Mouse (Mus musculus): ENCODE measurements around the gene Ess2. TPM values are rescaled to one million over a fixed set of nuclear protein-coding genes. Genes with fewer than 3 reads are reported as not detected.
A peak's percentile ranks its signal among the peaks of the same experiment; 100 is the strongest.

Gene Ess2
- polyA plus RNA-seq, 1 experiment from 2014 or later: 49.8 TPM

- peak within 1 kb of the TSS; percentile 45 for H3K4me3 ChIP-seq
- H3K9me3 ChIP-seq: no peaks in the 10 kb centered on the region
- no peak for ATAC-seq (ENCODE audit: low FRiP score, low read depth)
- no peak within 1 kb of the TSS for H3K27ac ChIP-seq
- H3K9ac ChIP-seq: peak within 1 kb of the TSS; percentile 60
- H3K36me3 ChIP-seq: no peaks in the 10 kb centered on the region
- under 1% methylated on average over 106 of the region's 106 CpGs for WGBS
- peaks cover 79% of the 10 kb centered on the region for H3K27me3 ChIP-seq
- peaks cover 24% of the 10 kb centered on the region for H3K4me1 ChIP-seq
- H3K4me2 ChIP-seq (replicated peaks): peak within 1 kb of the TSS; percentile 72
Measured at GRCm38 (mm10) chr16:17914307-17915249, 3.4 kb upstream of the Ess2 start, which contains the start of gene Gsc2. Gene Gsc2 (minus strand): TSS chr16:17915059.

- Histone ChIP-seq H3K4me1 (no peaks in the 10 kb centered on the region), H3K36me3 (peaks cover 53% of the 10 kb centered on the region), H3K27ac (no peak within 1 kb of the TSS), H3K9ac (no peak within 1 kb of the TSS), H3K9me3 (no peaks in the 10 kb centered on the region), H3K27me3 (no peaks in the 10 kb centered on the region), H3K4me3 (no peak within 1 kb of the TSS), H3K4me2 (replicated peaks) (no peak within 1 kb of the TSS)
- ATAC-seq (ENCODE audit: low FRiP score, low read depth): no peak
- 91% methylated on average over 14 of the region's 14 CpGs for WGBS
Measured at GRCm38 (mm10) chr16:17898462-17898861, 12.7 kb downstream of the Ess2 start, which contains the start of the genes Dgcr2 and Tssk2. Gene Dgcr2 (minus strand): TSS chr16:17898562. Gene Tssk2 (plus strand): TSS chr16:17898637.

GRCm38 (mm10) chr16:17896091-17896490 lies 15.1 kb downstream of the Ess2 start:
- Histone ChIP-seq H3K27ac (no peak overlapping the region), H3K9me3 (no peaks in the 10 kb centered on the region), H3K27me3 (no peaks in the 10 kb centered on the region), H3K4me2 (replicated peaks) (no peak overlapping the region), H3K4me1 (peaks cover 9% of the 10 kb centered on the region), H3K36me3 (peaks cover 29% of the 10 kb centered on the region), H3K9ac (no peak overlapping the region), H3K4me3 (no peak overlapping the region)
- ATAC-seq (ENCODE audit: low FRiP score, low read depth): no peak

- ATAC-seq (ENCODE audit: low FRiP score, low read depth): no peak
- Histone ChIP-seq H3K27ac (no peak within 1 kb of the TSS), H3K9me3 (no peaks in the 10 kb centered on the region), H3K36me3 (peaks cover 12% of the 10 kb centered on the region), H3K9ac (no peak within 1 kb of the TSS), H3K4me3 (no peak within 1 kb of the TSS), H3K27me3 (no peaks in the 10 kb centered on the region), H3K4me2 (replicated peaks) (no peak within 1 kb of the TSS), H3K4me1 (peaks cover 22% of the 10 kb centered on the region)
- WGBS: 93% methylated on average over 2 of the region's 2 CpGs
Measured at GRCm38 (mm10) chr16:17893923-17894322, 17.2 kb downstream of the Ess2 start, which contains the start of gene Tssk1. Gene Tssk1 (plus strand): TSS chr16:17894223.

- H3K4me1 ChIP-seq: peaks cover 22% of the 10 kb centered on the region
- 59% methylated on average over 3 of the region's 3 CpGs for WGBS
- H3K9ac ChIP-seq: no peak overlapping the region
- peaks cover 5% of the 10 kb centered on the region; the same call in 1 of the 2 replicates for H3K36me3 ChIP-seq
- H3K4me2 ChIP-seq (replicated peaks): no peak overlapping the region
- H3K27ac ChIP-seq: peak overlapping the region; percentile 48; the same call in 1 of the 2 replicates
- H3K4me3 ChIP-seq: no peak overlapping the region
- no peak for ATAC-seq (ENCODE audit: low FRiP score, low read depth)
- H3K9me3 ChIP-seq: no peaks in the 10 kb centered on the region
- no peaks in the 10 kb centered on the region for H3K27me3 ChIP-seq
Measured at GRCm38 (mm10) chr16:17892606-17893005, 18.5 kb downstream of the Ess2 start.

- H3K27me3 ChIP-seq: no peaks in the 10 kb centered on the region
- no peaks in the 10 kb centered on the region for H3K9me3 ChIP-seq
- under 1% methylated on average over 37 of the region's 38 CpGs for WGBS
- H3K4me3 ChIP-seq: peak within 1 kb of the TSS; percentile 98
- peak within 1 kb of the TSS; percentile 91 for H3K4me2 ChIP-seq (replicated peaks)
- peak within 1 kb of the TSS; percentile 96 for H3K27ac ChIP-seq
- H3K36me3 ChIP-seq: peaks cover 5% of the 10 kb centered on the region; the same call in 1 of the 2 replicates
- H3K4me1 ChIP-seq: peaks cover 25% of the 10 kb centered on the region
- ATAC-seq (ENCODE audit: low FRiP score, low read depth): peak; percentile 96
- peak within 1 kb of the TSS; percentile 98 for H3K9ac ChIP-seq
Measured at GRCm38 (mm10) chr16:17891567-17891959, 19.6 kb downstream of the Ess2 start, which contains the start of gene Gm20518. Gene Gm20518 (minus strand): TSS chr16:17891671.

GRCm38 (mm10) chr16:17890917-17891566 lies 20.1 kb downstream of the Ess2 start:
- Histone ChIP-seq H3K27ac (peak overlapping the region; percentile 96), H3K9ac (peak overlapping the region; percentile 98), H3K36me3 (peaks cover 5% of the 10 kb centered on the region; the same call in 1 of the 2 replicates), H3K4me2 (replicated peaks) (peak overlapping the region; percentile 91), H3K27me3 (no peaks in the 10 kb centered on the region), H3K4me3 (peak overlapping the region; percentile 98), H3K9me3 (no peaks in the 10 kb centered on the region), H3K4me1 (peaks cover 25% of the 10 kb centered on the region)
- WGBS: under 1% methylated on average over 44 of the region's 44 CpGs
- peak; percentile 68 for ATAC-seq (ENCODE audit: low FRiP score, low read depth)

- Histone ChIP-seq H3K9ac (peak overlapping the region; percentile 98), H3K9me3 (no peaks in the 10 kb centered on the region), H3K27me3 (no peaks in the 10 kb centered on the region), H3K4me2 (replicated peaks) (peak overlapping the region; percentile 91), H3K4me1 (peaks cover 25% of the 10 kb centered on the region), H3K27ac (no peak overlapping the region), H3K36me3 (peaks cover 12% of the 10 kb centered on the region), H3K4me3 (peak overlapping the region; percentile 98)
- ATAC-seq (ENCODE audit: low FRiP score, low read depth): no peak
- 46% methylated on average over 2 of the region's 2 CpGs for WGBS
Measured at GRCm38 (mm10) chr16:17890342-17890727, 20.8 kb downstream of the Ess2 start.

GRCm38 (mm10) chr16:17889689-17890341 lies 21.3 kb downstream of the Ess2 start:
- Histone ChIP-seq H3K4me2 (replicated peaks) (peak overlapping the region; percentile 91), H3K36me3 (peaks cover 17% of the 10 kb centered on the region), H3K9me3 (no peaks in the 10 kb centered on the region), H3K4me1 (peaks cover 25% of the 10 kb centered on the region), H3K4me3 (peak overlapping the region; percentile 98), H3K27ac (no peak overlapping the region), H3K9ac (peak overlapping the region; percentile 98), H3K27me3 (no peaks in the 10 kb centered on the region)
- 85% methylated on average over 6 of the region's 6 CpGs for WGBS
- no peak for ATAC-seq (ENCODE audit: low FRiP score, low read depth)

GRCm38 (mm10) chr16:17884116-17884515 lies 27.0 kb downstream of the Ess2 start:
- Histone ChIP-seq H3K36me3 (peaks cover 35% of the 10 kb centered on the region), H3K4me1 (peaks cover 7% of the 10 kb centered on the region)
- 82% methylated on average over 6 of the region's 6 CpGs for WGBS

GRCm38 (mm10) chr16:17882196-17882595 lies 29.0 kb downstream of the Ess2 start:
- no peak overlapping the region for H3K4me2 ChIP-seq (replicated peaks)
- no peaks in the 10 kb centered on the region for H3K27me3 ChIP-seq
- peaks cover 7% of the 10 kb centered on the region for H3K4me1 ChIP-seq
- no peak overlapping the region for H3K27ac ChIP-seq
- no peaks in the 10 kb centered on the region for H3K9me3 ChIP-seq
- H3K36me3 ChIP-seq: peaks cover 54% of the 10 kb centered on the region
- no peak overlapping the region for H3K9ac ChIP-seq
- H3K4me3 ChIP-seq: no peak overlapping the region
- no peak for ATAC-seq (ENCODE audit: low FRiP score, low read depth)

More at GRCm38 (mm10) chr16:17884116-17884515, 27.0 kb downstream of the Ess2 start:
- ATAC-seq (ENCODE audit: low FRiP score, low read depth): no peak
- H3K9ac ChIP-seq: no peak overlapping the region
- no peaks in the 10 kb centered on the region for H3K9me3 ChIP-seq
- H3K27me3 ChIP-seq: no peaks in the 10 kb centered on the region
- no peak overlapping the region for H3K4me3 ChIP-seq
- H3K27ac ChIP-seq: no peak overlapping the region
- H3K4me2 ChIP-seq (replicated peaks): no peak overlapping the region
